Mouse (Mus musculus) adrenal gland, adult 8-10 months (tissue): Measurements from ENCODE around the gene Gm10642. TPM values are rescaled to one million over a fixed set of nuclear protein-coding genes. Genes with fewer than 3 reads are reported as not detected.

Source experiments
- DNase-seq: peaks from one replicate; pipeline ENCODE4 v3.0.0; 2022
- total RNA-seq, 4 experiments: library from RNA; stranded (reverse); gene quantifications; 2 replicates each; pipeline ENCODE4 v1.2.4; 2022

Gm10642 gene
- total RNA-seq, 4 experiments from 2014 or later, result 0.37 to 0.65 (median 0.47) TPM

DNA sequence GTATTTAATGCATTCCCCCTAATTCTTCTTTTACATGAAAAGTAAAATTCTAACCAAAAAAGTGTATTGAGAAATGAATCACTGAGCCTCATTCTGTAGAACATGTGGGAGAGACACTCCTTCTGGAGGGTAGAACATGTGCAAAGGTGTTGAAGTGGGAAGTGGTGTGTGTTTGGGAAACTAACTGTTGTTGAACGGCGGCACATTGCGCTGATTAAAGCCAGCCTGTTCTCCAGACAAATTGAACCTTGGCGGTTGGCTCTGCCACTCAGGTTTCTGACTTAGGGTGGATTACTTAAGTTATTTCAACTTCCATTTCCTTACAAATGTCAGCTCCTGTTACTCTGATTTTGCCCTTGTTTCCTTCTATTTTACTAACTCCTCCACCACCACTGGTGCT is 17.6 kb downstream of the Gm10642 start:
- DNase-seq, result no peak

DNA sequence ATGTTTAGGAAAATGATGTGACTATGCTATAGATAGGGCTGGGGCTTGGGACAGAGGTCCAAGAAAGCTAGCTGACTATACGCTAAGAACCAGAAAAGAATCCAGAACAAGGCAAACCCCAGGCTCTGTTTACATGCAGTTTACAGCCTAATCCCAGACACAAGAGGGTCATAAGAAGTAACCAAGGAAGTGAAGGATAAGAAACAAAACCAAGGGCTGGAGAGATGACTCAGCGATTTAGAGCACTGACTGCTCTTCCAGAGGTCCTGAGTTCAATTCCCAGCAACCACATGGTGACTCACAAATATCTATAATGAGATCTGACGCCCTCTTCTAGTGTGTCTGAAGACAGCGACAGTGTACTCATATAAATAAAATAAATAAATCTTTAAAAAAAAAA is 19.1 kb downstream of the Gm10642 start:
- DNase-seq, result no peak

DNA sequence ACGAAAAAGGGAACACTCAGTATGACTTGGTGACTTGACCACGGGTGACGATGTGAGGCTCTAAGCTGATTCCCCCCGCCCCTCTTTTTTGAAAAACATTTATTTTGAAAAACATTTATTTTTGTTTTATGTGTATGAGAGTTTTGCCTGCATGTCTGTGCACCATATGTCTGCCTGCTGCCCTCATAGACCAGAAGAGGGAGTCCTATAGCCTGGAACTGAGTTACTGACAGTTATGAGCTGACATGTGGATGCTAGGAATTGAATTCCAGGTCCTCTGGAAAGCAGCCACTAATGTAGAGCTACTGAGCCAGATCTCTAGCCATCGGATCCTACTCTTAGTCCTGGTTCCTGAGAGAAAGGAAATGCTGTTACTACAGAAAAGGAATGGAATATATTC is 19.9 kb downstream of the Gm10642 start:
- DNase-seq, result no peak

DNA sequence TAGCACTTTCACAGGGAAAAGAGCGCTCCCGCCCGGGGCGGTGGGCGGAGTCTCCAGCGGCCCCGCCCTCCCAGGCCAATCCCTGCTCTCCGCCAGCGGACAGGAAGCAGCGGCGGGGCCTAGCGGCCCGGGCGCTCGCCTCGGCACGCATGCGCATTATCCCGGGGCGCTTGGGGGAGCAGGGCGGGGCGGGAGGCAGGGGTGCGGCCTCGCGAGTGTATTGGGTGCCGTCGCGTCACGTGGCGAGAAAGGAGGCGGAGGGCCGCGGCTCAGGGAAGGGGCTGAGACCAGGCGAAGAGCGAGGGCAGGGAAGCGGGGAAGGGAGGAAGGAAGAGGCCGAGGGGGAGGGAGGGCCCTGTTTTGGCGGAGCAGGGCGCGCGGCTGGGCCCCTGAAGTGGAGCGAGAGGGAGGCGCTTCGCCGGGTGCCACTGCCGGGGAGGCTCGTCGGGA is 22.7 kb downstream of the Gm10642 start, which contains the start of gene Adam10:
Adam10 (plus strand) TSS at position 316 of the 450 bp plus-strand sequence.
- peak; percentile 99 for DNase-seq

DNA sequence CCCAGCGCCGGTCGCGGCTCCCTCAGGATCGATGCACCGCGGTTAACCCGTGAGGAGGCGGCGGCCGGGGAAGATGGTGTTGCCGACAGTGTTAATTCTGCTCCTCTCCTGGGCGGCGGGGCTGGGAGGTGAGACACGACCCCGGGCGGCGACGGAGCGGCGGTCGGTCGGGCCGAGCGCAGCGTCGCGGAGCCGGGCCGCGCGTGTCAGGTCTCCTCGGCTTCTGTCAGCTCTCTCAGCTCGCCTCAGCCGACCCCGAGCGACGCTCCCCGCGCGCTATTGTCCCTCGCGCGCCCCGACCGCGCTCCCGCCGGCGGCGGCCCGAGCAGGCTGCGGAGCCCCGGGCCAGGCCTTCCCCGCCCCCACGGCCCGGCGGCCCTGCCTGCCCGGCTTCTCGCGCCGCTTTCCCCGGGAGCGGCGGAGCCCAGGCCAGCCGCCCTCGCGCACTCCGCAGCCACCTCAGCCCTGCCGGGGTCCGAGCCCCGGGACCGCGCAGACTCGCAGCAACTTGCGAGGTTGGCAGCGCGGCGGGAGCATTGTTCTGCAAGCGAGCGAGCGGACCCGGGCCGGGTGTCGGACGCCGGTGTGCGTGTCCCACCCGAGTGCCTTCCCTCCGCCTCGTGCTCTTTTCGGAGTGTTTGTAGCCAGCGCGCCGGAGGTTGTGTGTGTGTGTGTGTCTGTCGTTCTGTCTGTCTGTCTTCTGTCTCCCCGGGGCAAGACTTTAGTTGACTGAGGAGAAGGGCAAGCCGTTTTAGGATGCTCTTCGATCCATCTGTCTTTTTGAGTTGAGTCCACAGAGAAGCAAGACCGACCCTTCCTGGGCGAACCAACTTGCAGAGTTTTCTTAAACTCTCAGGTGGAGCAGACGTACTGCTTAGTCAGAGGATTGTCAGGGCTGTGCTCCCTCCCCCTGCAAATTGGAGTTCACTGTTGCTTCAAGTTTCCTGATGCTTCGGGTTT is 23.4 kb downstream of the Gm10642 start:
- peak; percentile 28 for DNase-seq

DNA sequence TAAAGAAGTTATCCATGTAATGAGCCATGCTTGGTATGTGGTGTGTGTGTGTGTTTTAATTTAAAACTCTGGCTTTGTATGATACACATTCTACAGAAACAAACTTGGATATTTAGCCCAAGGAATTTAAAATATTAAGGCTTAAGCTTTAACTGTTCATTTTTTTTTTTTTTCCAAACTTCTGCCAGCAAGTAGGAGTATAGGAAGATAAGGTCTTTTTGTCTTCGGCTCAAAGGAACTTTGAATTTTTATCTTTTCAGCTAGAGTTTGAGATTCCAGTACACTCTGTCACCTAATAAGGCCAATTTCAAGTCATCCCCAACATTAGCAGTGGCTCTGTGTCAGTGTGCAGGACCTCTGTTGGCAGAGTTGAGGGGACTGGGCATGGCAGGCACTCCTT is 26.2 kb downstream of the Gm10642 start:
- DNase-seq, result no peak

DNA sequence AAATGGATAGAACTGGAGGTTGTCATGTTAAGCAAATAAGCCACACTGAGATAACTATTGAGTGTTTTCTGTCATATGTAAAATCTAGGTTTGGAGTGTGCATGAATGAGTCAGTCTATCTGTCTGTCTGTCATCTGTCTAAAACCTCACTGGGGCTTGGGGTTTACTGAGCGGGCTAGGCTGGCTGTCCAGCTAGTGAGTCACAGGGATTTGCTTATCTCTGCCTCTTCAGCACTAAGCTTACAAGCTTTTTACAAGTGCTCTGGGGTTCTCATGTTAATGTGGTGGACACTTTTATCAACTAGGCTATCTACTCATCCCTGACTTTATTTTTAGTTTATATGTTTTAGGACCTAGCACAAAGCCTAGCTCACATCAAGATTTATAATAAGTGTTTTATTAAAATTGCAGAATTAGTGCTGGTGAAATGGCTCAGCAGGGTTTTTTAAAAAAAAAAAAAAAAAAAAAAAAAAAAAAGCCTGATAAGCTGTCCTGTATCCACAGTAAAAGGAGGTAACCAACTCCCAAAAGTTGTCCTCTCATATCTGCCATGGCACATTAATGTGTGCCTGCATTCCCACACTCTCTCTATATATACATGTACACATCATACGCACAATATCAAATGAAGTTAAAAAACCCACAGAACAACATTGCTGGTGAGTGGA is 32.4 kb downstream of the Gm10642 start:
- no peak for DNase-seq

DNA sequence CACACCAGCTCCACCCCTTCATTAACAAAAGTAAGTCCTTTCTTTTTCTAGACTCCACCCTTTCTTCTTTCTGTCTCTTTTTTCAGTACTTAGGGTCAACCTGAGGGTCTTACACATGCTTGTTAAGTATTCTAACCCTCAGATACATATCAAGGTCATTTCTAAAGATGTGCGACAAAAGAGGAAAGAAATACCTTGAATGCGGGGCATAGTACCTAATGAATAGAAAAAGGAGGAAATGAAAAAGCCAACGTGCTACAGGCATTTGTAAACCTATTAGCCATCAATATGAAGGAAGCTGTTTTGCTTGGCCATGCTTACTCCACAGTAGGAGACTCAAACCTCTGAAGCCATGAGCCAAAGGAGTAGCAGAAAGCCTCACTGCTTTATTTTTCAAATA is 33.9 kb downstream of the Gm10642 start:
- DNase-seq, result no peak

DNA sequence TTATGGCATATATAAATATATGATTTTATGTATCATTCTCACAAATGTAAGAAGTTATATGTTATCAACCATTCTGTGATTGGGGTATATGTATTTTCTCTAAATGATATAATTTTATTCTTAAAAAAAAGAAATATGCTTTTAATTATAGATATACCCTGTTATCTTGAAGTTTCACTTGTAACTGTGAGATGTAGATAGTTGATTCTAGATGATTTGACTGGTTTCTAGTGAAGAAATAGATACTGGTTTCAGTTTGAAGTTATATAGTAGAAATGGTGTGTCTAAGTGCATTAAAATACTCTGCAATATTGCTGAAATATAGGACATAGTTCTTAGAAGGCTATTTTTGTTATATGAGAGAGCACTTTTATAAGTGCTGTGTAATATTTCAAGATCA is 34.5 kb downstream of the Gm10642 start:
- DNase-seq, result no peak

DNA sequence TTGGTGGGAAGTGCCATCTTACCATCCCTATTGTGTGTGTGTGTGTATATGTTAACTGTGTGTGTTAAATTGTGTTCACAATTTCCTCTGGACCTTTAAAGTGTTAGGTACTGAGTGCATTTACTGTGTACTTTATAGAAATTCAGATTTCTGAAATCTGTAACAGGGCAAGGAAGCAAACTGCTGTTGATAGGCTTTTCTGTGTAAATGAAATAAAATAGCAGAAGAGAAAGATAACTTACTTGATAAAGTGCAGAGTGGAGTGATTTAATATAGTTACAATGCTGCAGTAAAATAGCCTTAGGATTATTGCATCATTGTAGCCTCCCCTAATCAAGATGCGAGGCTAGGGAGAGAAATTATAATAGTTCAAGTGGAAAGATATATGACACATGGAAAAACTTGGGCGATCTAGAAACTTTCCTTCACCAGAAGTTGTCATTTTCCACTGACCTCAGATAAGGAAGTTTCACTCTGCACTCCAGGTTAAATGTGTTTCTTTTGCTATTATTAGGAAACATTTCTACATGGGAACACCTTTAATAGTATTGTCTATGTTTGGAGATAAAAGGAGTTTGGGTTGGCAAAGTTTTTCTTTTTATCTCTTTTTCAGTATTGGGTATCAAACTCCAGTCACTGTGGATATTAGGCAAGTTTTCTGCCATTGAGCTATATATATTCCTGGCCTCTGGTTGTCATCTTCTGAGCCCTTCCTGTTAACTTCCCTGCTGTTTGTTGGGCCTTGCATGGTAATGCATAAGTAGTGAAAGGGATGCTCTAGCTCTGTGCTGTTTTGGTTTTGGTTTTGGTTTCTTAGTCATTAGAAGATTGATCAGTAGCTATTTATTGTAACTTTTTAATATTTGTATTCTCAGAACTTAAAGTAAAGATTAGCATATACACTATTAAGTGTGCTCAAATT is 36.0 kb downstream of the Gm10642 start:
- no peak for DNase-seq

DNA sequence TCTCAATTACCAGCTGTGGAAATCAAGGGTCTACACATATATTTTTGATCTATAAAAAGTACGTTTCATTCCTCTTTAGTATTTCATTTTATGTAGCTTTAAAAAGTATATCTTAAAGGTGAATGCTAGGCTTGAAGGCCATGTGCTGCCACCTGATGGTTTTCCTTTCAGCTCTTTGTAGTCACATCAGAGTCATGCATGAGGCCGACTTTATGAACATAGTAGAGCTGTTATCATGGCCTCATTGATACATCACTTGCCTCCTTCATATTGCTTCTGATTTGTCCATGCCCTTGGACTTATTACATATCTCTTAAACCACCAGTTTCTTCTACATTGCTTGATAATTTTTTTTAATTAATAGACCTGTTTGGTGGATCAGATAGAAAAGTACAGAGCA is 39.7 kb downstream of the Gm10642 start:
- DNase-seq, result no peak

DNA sequence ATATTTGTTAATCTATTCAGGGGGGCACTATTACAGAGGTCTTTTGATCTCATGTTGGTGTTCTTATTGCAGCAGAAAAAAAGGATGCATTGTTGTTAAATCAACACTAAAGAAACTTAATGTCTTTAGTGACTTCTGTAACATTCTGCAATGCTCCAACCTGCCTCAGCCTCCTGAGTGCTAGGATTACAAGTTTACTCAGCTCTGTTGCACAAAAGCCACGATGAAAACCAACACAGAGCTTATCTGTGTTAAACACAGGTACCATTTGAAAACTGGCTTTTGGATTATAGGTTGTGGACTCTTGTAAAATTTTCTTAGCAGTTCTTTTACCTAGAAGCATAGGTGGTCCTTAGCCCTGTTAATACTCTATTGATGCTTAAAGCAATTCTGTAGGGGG is 42.0 kb downstream of the Gm10642 start:
- DNase-seq, result no peak

DNA sequence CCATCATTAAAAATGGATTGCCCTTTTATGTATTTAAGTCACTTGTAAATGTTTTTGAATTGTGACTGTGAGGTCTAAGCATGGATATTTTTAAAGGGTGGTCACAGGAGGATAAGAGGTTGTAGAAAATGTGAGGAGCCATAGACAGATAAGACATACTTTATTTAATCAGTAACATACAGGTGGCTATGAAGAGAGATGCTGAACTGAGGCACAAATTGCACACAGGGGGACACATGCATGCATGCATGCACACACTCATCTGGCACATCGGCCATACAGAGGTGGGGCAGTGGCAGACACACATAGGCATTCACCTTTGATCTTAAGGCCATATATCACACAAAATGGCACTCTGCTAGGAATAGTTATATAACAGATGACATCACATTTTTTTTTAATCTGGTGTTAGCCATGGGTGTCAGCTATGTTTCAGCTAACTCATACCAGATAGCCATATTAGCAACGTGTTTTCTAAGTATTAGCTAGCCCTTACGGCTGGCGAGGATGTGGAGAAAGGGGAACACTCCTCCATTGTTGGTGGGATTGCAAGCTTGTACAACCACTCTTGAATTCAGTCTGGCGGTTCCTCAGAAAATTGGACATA is 47.6 kb downstream of the Gm10642 start:
- DNase-seq, result no peak

DNA sequence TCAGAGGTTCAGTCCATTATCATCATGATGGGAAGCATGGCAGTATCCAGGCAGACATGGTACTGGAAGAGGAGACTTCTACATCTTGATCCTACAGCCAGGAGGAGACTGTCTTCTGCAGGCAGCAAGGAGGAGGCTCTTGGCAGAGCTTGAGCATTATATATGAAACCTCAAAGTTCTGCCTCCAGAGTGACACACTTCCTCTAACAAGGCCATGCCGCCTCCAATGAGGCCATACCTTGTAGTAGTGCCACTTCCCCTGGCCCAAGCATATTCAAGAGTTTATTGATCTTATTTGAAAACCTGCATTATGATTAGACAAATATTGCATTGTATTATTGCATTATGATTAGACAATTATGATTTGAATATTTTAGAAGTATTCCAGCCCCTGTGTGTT is 50.4 kb downstream of the Gm10642 start:
- no peak for DNase-seq

Other genes starting within 250 kb of the Gm10642 start
- gene Ccnb2, start 234.7 kb upstream of the Gm10642 start, total RNA-seq, result 1 to 10 TPM in 3 of 4 experiments, under 1 TPM in 1; 0.73 to 2.9 (median 1.5) TPM
- 10 to 100 TPM; 33.2 to 51.8 (median 38.6) TPM for gene Rnf111, start 152.5 kb upstream of the Gm10642 start, total RNA-seq
- 10 to 100 TPM; 25.6 to 66.3 (median 38.4) TPM for gene Sltm, start 113.5 kb upstream of the Gm10642 start, total RNA-seq
- 10 to 100 TPM; 15.9 to 22.7 (median 19.1) TPM for gene Mindy2, start 923 bp downstream of the Gm10642 start, total RNA-seq
- 10 to 100 TPM; 46.6 to 59.2 (median 54.2) TPM for gene Adam10, start 22.7 kb downstream of the Gm10642 start, total RNA-seq